Mouse (Mus musculus): ENCODE measurements around the gene Lipt1. TPM values are rescaled to one million over a fixed set of nuclear protein-coding genes. Genes with fewer than 3 reads are reported as not detected.

The Lipt1 gene
- polyA plus RNA-seq, 2 experiments: 2.8 to 3.7 TPM

DNA sequence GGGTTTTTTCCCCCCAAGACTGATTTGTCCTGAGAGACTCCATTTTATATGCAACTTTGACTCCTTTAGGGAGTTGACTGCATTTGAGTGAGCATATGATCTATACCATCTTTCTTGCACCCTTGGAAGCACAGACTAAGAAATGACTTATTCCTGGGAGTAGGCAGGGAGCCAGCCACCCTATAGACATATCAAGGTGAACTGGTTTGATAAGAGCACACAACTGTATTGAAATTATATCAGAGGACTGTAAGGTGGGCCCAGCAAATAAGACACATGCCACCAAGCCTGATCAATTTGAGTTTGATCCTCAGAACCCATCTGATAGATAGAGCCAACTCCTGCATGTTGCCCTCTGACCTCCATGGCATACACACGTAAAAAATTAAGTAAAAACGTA, 2.2 kb upstream of the Lipt1 start:
- 28% methylated on average over 2 of the region's 2 CpGs for WGBS (ENCODE audit: insufficient replicate concordance)
- H3K27me3 ChIP-seq (ENCODE audit: control insufficient read depth, insufficient read depth, low read length): no peaks in the 10 kb centered on the region

DNA sequence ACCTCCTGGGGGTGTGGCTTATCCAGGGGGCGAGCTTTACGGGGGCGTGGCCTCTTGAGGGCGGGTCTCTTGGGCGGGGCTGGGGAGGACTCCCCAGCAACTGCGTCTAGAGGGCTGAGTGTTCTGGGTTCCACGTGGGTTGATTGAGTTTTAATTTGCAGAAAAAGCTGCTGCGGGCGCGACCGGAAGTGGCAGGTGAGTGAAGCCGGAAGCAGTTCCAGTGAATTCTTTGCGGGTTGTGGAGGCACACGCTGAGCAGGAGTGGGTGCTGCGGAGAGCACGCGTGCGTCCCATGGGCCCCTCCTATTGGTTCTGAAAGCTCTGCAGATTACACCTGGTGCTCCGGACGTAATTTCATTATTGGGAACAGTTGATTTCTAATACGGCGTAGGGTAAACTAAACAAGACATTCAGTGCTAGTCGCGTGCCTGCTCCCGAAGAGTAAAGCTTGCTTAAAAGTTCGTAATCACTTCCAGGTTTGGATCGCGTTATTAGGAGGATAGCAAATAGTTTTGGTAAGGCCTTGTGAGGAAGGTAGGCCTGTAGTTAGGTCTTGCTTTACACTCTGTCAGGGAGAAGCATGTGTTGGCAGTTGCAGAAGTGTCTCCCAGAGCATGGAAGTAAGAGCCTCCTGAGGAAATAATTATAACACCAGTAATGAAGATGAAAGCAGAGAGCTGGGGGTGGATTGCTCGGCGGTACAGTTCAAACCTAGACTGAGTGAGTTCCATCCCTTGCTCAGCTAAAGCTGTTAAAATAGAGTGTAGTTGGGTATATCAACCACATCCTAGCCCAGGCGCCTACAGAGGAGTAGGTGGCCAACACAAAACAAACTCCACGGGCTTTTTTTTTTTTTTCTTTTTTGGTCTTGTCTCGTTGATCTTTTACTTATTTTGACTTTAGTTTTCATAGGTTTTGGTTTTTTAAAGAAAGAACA, 861 bp downstream of the Lipt1 start:
- no peaks in the 10 kb centered on the region for H3K9me3 ChIP-seq (ENCODE audit: control insufficient read depth, low read length)
- H3K9ac ChIP-seq (replicated peaks): peak overlapping the region; percentile 70
- ATAC-seq (ENCODE audit: insufficient read depth) (peak; percentile 88), DNase-seq (ENCODE audit: low read depth in 3 of 3, low spot score in 3 of 3) (peak; percentile 71 to 75 (median 71))
- H3K4me2 ChIP-seq (ENCODE audit: low read depth): peak overlapping the region; percentile 94
- 3% methylated on average over 33 of the region's 33 CpGs for WGBS (ENCODE audit: insufficient replicate concordance)
- peaks cover 11 to 23% of the 10 kb centered on the region in 2 experiments for H3K4me1 ChIP-seq (replicated peaks; ENCODE audit: control insufficient read depth in 2 of 2, insufficient read depth in 2 of 2, low read length in 1 of 2)
- peaks cover 9% of the 10 kb centered on the region for H3K36me3 ChIP-seq (replicated peaks; ENCODE audit: control insufficient read depth, insufficient read depth, low read depth)
- no peaks in the 10 kb centered on the region for H3K27me3 ChIP-seq (ENCODE audit: control insufficient read depth, insufficient read depth, low read length)
- H3K4me3 ChIP-seq (ENCODE audit: insufficient read depth in 1 of 2, low read depth in 2 of 2, low read length in 2 of 2): peak overlapping the region; percentile 66 to 72
- peak overlapping the region; percentile 61 for H3K27ac ChIP-seq
- no peak for TF ChIP-seq EP300 (IDR thresholded peaks at IDR 0.05; ENCODE audit: low read depth)
- TF ChIP-seq CTCF (IDR thresholded peaks at IDR 0.05; ENCODE audit: low read depth): no peak

More for the DNA sequence above, 2.2 kb upstream of the Lipt1 start:
- Histone ChIP-seq H3K27ac (no peak overlapping the region), H3K9ac (replicated peaks) (no peak overlapping the region), H3K36me3 (replicated peaks; ENCODE audit: control insufficient read depth, insufficient read depth, low read depth) (no peaks in the 10 kb centered on the region), H3K9me3 (ENCODE audit: control insufficient read depth, low read length) (no peaks in the 10 kb centered on the region), H3K4me1 (replicated peaks; ENCODE audit: control insufficient read depth in 2 of 2, insufficient read depth in 2 of 2, low read length in 1 of 2) (peaks cover 18 to 30% of the 10 kb centered on the region in 2 experiments), H3K4me3 (ENCODE audit: insufficient read depth in 1 of 2, low read depth in 2 of 2, low read length in 2 of 2) (no peak overlapping the region), H3K4me2 (ENCODE audit: low read depth) (no peak overlapping the region)
- DNase-seq (ENCODE audit: low read depth in 3 of 3, low spot score in 3 of 3): no peak
- TF ChIP-seq EP300 (IDR thresholded peaks at IDR 0.05; ENCODE audit: low read depth) (no peak), CTCF (IDR thresholded peaks at IDR 0.05; ENCODE audit: low read depth) (no peak)
- ATAC-seq (ENCODE audit: insufficient read depth): no peak

DNA sequence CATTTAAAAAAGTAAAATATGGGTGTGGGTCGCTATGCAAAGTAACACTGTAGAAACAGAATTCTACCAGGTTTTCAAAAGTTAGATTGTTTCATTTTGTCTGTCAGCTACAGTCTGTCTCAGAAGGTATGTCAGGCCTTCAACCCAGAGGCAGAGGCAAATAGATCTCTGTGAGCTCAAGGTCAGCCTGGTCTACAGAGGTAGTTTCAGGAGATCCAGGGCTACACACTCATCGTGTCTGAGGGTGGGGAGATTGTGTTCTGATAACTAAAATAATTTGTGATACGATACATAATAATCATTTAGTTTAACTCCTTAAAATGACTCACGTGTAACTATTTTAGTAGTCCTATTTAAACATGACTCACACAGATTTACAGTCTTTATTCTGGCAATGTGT, 1.6 kb downstream of the Lipt1 start:
- H3K4me2 ChIP-seq (ENCODE audit: low read depth): peak overlapping the region; percentile 94
- DNase-seq (ENCODE audit: low read depth in 3 of 3, low spot score in 3 of 3) (no peak), ATAC-seq (ENCODE audit: insufficient read depth) (no peak)
- H3K4me1 ChIP-seq (replicated peaks; ENCODE audit: control insufficient read depth in 2 of 2, insufficient read depth in 2 of 2, low read length in 1 of 2): peaks cover 11 to 23% of the 10 kb centered on the region in 2 experiments
- H3K27ac ChIP-seq: no peak overlapping the region
- H3K4me3 ChIP-seq (ENCODE audit: insufficient read depth in 1 of 2, low read depth in 2 of 2, low read length in 2 of 2): peak overlapping the region in 1 of 2 experiments; percentile 72; a peak in 2 of 4 replicates
- H3K9me3 ChIP-seq (ENCODE audit: control insufficient read depth, low read length): no peaks in the 10 kb centered on the region
- H3K9ac ChIP-seq (replicated peaks): peak overlapping the region; percentile 70
- no peak for TF ChIP-seq EP300 (IDR thresholded peaks at IDR 0.05; ENCODE audit: low read depth)
- TF ChIP-seq CTCF (IDR thresholded peaks at IDR 0.05; ENCODE audit: low read depth): no peak
- 64% methylated on average over 4 of the region's 4 CpGs for WGBS (ENCODE audit: insufficient replicate concordance)
- H3K27me3 ChIP-seq (ENCODE audit: control insufficient read depth, insufficient read depth, low read length): no peaks in the 10 kb centered on the region
- peaks cover 9% of the 10 kb centered on the region for H3K36me3 ChIP-seq (replicated peaks; ENCODE audit: control insufficient read depth, insufficient read depth, low read depth)

GRCm38 (mm10) chr1:37877736-37878460, 6.4 kb downstream of the Lipt1 start:
- 81% methylated on average over 13 of the region's 13 CpGs for WGBS (ENCODE audit: insufficient replicate concordance)
- H3K9ac ChIP-seq (replicated peaks): no peak overlapping the region
- H3K27me3 ChIP-seq (ENCODE audit: control insufficient read depth, insufficient read depth, low read length): no peaks in the 10 kb centered on the region
- H3K36me3 ChIP-seq (replicated peaks; ENCODE audit: control insufficient read depth, insufficient read depth, low read depth): peaks cover 25% of the 10 kb centered on the region
- H3K9me3 ChIP-seq (ENCODE audit: control insufficient read depth, low read length): no peaks in the 10 kb centered on the region
- DNase-seq (ENCODE audit: low read depth in 3 of 3, low spot score in 3 of 3) (no peak), ATAC-seq (ENCODE audit: insufficient read depth) (no peak)
- H3K4me1 ChIP-seq (replicated peaks; ENCODE audit: control insufficient read depth in 2 of 2, insufficient read depth in 2 of 2, low read length in 1 of 2): peaks cover 4 to 6% of the 10 kb centered on the region in 2 experiments; a peak in 2 of 4 replicates
- H3K4me3 ChIP-seq (ENCODE audit: insufficient read depth in 1 of 2, low read depth in 2 of 2, low read length in 2 of 2): no peak overlapping the region
- no peak overlapping the region for H3K4me2 ChIP-seq (ENCODE audit: low read depth)
- TF ChIP-seq EP300 (IDR thresholded peaks at IDR 0.05; ENCODE audit: low read depth): no peak
- no peak for TF ChIP-seq CTCF (IDR thresholded peaks at IDR 0.05; ENCODE audit: low read depth)
- H3K27ac ChIP-seq: no peak overlapping the region

DNA sequence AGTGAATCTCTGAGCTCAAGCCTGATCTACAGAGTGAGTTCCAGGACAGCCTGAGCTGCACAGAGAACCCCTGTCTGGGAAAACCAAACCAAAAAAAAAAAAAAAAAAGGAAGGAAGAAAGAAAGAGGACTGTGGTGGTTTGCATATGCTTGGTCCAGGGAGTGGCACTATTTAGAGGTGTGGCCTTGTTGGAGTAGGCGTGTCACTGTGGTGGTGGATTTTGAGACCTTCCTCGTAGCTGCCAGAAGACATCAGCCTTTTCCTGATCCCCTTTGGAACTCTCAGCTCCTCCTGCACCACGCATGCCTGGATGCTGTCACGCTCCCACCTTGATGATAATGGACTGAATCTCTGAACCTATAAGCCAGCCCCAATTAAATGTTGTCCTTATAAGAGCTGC, 11.9 kb downstream of the Lipt1 start:
- ATAC-seq (ENCODE audit: insufficient read depth) (no peak), DNase-seq (ENCODE audit: low read depth in 3 of 3, low spot score in 3 of 3) (no peak)
- Histone ChIP-seq H3K9ac (replicated peaks) (no peak overlapping the region), H3K27me3 (ENCODE audit: control insufficient read depth, insufficient read depth, low read length) (no peaks in the 10 kb centered on the region), H3K36me3 (replicated peaks; ENCODE audit: control insufficient read depth, insufficient read depth, low read depth) (peaks cover 19% of the 10 kb centered on the region), H3K27ac (no peak overlapping the region), H3K9me3 (ENCODE audit: control insufficient read depth, low read length) (no peaks in the 10 kb centered on the region), H3K4me2 (ENCODE audit: low read depth) (no peak overlapping the region), H3K4me3 (ENCODE audit: insufficient read depth in 1 of 2, low read depth in 2 of 2, low read length in 2 of 2) (no peak overlapping the region), H3K4me1 (replicated peaks; ENCODE audit: control insufficient read depth in 2 of 2, insufficient read depth in 2 of 2, low read length in 1 of 2) (peaks cover 0 to 13% of the 10 kb centered on the region in 2 experiments; a peak in 2 of 4 replicates)
- no peak for TF ChIP-seq CTCF (IDR thresholded peaks at IDR 0.05; ENCODE audit: low read depth)
- TF ChIP-seq EP300 (IDR thresholded peaks at IDR 0.05; ENCODE audit: low read depth): no peak
- WGBS (ENCODE audit: insufficient replicate concordance): 72% methylated on average over 4 of the region's 4 CpGs

Measured in liver, embryonic 14.5 days (tissue).